In the genomic region with DNA sequence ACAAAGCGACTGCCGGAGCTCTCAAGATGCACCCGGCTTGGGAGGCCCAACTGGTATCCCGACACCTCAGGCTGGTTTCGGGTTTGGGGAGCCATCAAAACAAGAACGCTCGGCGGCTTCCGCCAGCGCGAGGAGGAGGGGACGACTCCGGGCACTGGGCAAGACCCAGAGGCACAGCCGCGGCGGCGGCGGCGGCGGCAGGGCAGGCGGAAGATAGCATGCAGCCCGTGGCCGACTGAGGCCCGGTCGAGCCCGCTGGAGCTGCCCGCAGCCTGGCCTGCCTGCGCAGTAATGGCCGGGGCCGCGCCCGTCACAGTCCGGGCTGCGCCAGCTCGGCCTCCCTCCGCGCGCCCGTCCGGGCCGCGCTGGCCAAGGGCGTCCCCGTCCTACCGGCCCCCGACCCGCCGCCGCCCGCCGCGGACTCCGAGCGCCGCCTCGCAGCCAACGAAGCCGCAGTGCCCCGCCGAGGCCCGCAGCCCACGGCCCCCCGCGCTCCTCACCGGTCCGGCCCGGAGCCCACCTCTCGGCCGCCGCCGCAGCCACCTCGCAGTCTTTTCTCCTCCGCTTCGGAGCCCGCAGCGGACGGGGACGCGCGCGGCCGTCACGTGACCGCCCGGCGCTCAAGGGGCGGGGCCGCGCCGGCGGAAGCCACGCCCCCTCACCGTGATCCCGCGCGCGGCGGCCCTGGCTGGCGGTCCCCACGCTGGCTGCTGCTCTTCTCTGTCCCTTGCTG, we compare ENCODE assay signal across 8 mouse cellular contexts. TPM values are rescaled to one million over a fixed set of nuclear protein-coding genes. Genes with fewer than 3 reads are reported as not detected.
DNase-seq lines count a peak whose midpoint lies in the region; ATAC-seq and TF ChIP-seq lines count a peak whose summit lies in the region.

No protein-coding gene starts in this region.

- peaks cover 9% of the 10 kb centered on the region; the same call in 1 of the 2 replicates for H3K4me1 ChIP-seq in intestine, postnatal 0 days (replicated peaks; ENCODE audit: control insufficient read depth, insufficient read depth, low read length)
- peaks cover 37% of the 10 kb centered on the region for H3K4me1 ChIP-seq in midbrain, embryonic 10.5 days

- peak overlapping the region; percentile 99 for H3K9ac ChIP-seq in intestine, postnatal 0 days (ENCODE audit: low read depth, low read length)

- no peaks in the 10 kb centered on the region for H3K9me3 ChIP-seq in intestine, postnatal 0 days (ENCODE audit: control insufficient read depth)
- no peaks in the 10 kb centered on the region for H3K9me3 ChIP-seq in midbrain, embryonic 10.5 days (replicated peaks)

- H3K27me3 ChIP-seq in intestine, postnatal 0 days (replicated peaks; ENCODE audit: control insufficient read depth, insufficient read depth, low read length), result no peaks in the 10 kb centered on the region
- H3K27me3 ChIP-seq in midbrain, embryonic 10.5 days (ENCODE audit: low read depth, poor library complexity, severe bottlenecking), result no peaks in the 10 kb centered on the region

- TF ChIP-seq CTCF in intestine, postnatal 0 days (IDR thresholded peaks at IDR 0.05; ENCODE audit: low read depth), result no peak

- intact Hi-C loops in left cerebral cortex, postnatal 36 days (cut with DNase I), result loop anchor here (5.0 to 10.0 kb wide), 4 partner anchors 49 to 1183 kb away; a partner anchor contains a TSS

- peak; percentile 99 for ATAC-seq in intestine, postnatal 0 days

- peak; percentile 96 for DNase-seq in adrenal gland, postnatal 10 days
- peak; percentile 89 for DNase-seq in embryo, embryonic 9.5 days (ENCODE audit: extremely low spot score)
- DNase-seq in gastrocnemius, postnatal 4 days (ENCODE audit: low spot score in 2 of 2), result peak; percentile 89 to 90
- peak; percentile 89 to 94 for DNase-seq in left cerebral cortex, postnatal 36 days (ENCODE audit: low spot score in 2 of 2)
- peak; percentile 87 for DNase-seq in midbrain, embryonic 10.5 days (ENCODE audit: low spot score)
- DNase-seq in right cerebral cortex, postnatal 36 days (ENCODE audit: low spot score in 2 of 2), result peak; percentile 70 to 78
- DNase-seq in urinary bladder, postnatal 4 days (ENCODE audit: low spot score in 2 of 2), result peak; percentile 85 to 88

- H3K27ac ChIP-seq in intestine, postnatal 0 days (ENCODE audit: low read depth, low read length), result peak overlapping the region; percentile 99
- peak overlapping the region; percentile 99 for H3K27ac ChIP-seq in midbrain, embryonic 10.5 days (replicated peaks)

- no peaks in the 10 kb centered on the region for H3K36me3 ChIP-seq in intestine, postnatal 0 days (ENCODE audit: control insufficient read depth, insufficient read depth)
- H3K36me3 ChIP-seq in midbrain, embryonic 10.5 days, result peaks cover 6% of the 10 kb centered on the region; the same call in 1 of the 2 replicates

- peak overlapping the region; percentile 94 for H3K4me3 ChIP-seq in intestine, postnatal 0 days (ENCODE audit: low read depth, low read length)
- peak overlapping the region; percentile 91 for H3K4me3 ChIP-seq in midbrain, embryonic 10.5 days

- WGBS in intestine, postnatal 0 days, result under 1% methylated on average over 77 of the region's 100 CpGs
- under 1% methylated on average over 74 of the region's 100 CpGs for WGBS in midbrain, embryonic 10.5 days

- peak overlapping the region; percentile 75 for H3K4me2 ChIP-seq in intestine, postnatal 0 days (replicated peaks; ENCODE audit: low read depth)

RNA-seq across cellular contexts. Expression of a gene that starts 0.6 kb away (rescaled TPM):
- total RNA-seq in adrenal gland, postnatal 10 days (2021), result 10 to 100 TPM; 38.3 to 49.6 TPM
- total RNA-seq in gastrocnemius, postnatal 4 days (2021), result 10 to 100 TPM; 48.5 to 58.4 TPM
- 25.1 and 25.9 TPM in 2 replicates for polyA plus RNA-seq in intestine, postnatal 0 days (2015; fragmentation: Nextera tagmentation; extraction: Ambion mirVana)
- 10 to 100 TPM; 83.1 to 89.6 TPM for total RNA-seq in left cerebral cortex, postnatal 36 days (2021)
- polyA plus RNA-seq in midbrain, embryonic 10.5 days (2016; fragmentation: Nextera tagmentation; extraction: Ambion mirVana), result 47.6 and 58.8 TPM in 2 replicates

RNA-seq across cellular contexts. Expression of a gene that starts 48.7 kb away (rescaled TPM):
- 10 to 100 TPM; 64.6 to 72.2 TPM for total RNA-seq in adrenal gland, postnatal 10 days (2021)
- 10 to 100 TPM; 20.3 to 22.3 TPM for total RNA-seq in gastrocnemius, postnatal 4 days (2021)
- polyA plus RNA-seq in intestine, postnatal 0 days (2015; fragmentation: Nextera tagmentation; extraction: Ambion mirVana), result 20.3 and 23.5 TPM in 2 replicates
- 10 to 100 TPM; 25.9 to 31.4 TPM for total RNA-seq in left cerebral cortex, postnatal 36 days (2021)
- polyA plus RNA-seq in midbrain, embryonic 10.5 days (2016; fragmentation: Nextera tagmentation; extraction: Ambion mirVana), result 24.3 and 27.3 TPM in 2 replicates

Comparison
In these comparisons a context has a peak if more than half of its experiments do, and no peak if none do; other contexts are left out.
1. Peak in every context shown above with its lines: DNase-seq, ATAC-seq, H3K4me3 ChIP-seq and H3K27ac ChIP-seq.